Mouse (Mus musculus): ENCODE results near the gene Lst1. TPM values are rescaled to one million over a fixed set of nuclear protein-coding genes. Genes with fewer than 3 reads are reported as not detected.
A peak's percentile ranks its signal among the peaks of the same experiment; 100 is the strongest.

The Lst1 gene
- total RNA-seq, 2 experiments from 2014 or later, result 0.67 to 1.2 TPM

DNA sequence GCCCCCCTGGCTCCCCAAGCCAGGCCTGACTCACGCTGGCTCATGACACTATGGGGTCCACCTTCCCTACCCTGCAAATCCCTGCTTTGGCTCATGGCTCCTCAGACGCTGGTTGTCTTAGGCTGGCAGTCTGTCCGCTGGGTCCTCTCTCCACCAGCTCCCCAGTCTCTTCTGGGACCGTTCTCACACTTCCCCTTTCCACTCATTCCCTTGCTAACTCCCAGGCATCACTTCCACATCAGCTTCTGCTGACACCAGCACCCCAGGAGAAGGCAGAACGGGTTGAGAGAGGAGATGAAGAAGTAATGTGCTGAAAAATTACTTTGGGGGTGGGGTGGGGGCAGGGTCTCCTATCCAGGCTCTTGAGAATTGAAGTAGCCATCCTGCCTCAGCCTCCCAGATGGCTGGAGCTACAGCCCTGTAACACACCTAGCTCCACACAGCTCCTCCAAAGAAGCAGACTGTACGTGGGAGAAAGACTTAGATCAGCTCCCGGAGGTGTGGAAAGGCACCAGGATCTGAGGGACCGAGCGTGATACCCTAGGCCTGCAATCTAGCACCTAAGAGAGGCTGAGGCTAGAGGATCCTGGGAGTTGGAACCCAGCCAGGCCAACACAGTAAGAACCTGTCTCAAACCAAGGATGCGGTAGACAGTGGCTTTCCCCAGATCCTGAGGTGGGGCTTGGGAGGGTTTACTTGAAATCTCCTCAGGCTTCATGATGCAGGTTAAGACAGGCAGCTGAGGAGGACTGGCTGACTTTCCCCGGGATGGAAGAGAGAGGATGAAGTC, 15.6 kb downstream of the Lst1 start:
- intact Hi-C loops (cut with DNase I), result no loop called here
- Histone ChIP-seq H3K27ac (no peak overlapping the region; the same call in 1 of the 2 replicates), H3K4me3 (peak overlapping the region; percentile 40)
- TF ChIP-seq CTCF (IDR thresholded peaks at IDR 0.05), result no peak
- no peak for DNase-seq

GRCm38 (mm10) chr17:35168541-35169207, 19.6 kb downstream of the Lst1 start:
- intact Hi-C loops (cut with DNase I), result loop anchor here (2.0 kb wide), 1 partner anchor 64 kb away; the partner anchor contains the start of gene Atp6v1g2
- no peak overlapping the region for H3K4me3 ChIP-seq
- H3K27ac ChIP-seq, result no peak overlapping the region
- peak; percentile 78 for TF ChIP-seq CTCF (IDR thresholded peaks at IDR 0.05)
- no peak for DNase-seq

- Histone ChIP-seq H3K27ac (no peak overlapping the region), H3K4me3 (no peak overlapping the region)
- no peak for DNase-seq
- intact Hi-C loops (cut with DNase I), result loop anchor here (2.0 kb wide), 1 partner anchor 65 kb away; the partner anchor contains the start of gene Atp6v1g2
- TF ChIP-seq CTCF (IDR thresholded peaks at IDR 0.05), result no peak
Observed at GRCm38 (mm10) chr17:35167794-35168193, 20.4 kb downstream of the Lst1 start.

DNA sequence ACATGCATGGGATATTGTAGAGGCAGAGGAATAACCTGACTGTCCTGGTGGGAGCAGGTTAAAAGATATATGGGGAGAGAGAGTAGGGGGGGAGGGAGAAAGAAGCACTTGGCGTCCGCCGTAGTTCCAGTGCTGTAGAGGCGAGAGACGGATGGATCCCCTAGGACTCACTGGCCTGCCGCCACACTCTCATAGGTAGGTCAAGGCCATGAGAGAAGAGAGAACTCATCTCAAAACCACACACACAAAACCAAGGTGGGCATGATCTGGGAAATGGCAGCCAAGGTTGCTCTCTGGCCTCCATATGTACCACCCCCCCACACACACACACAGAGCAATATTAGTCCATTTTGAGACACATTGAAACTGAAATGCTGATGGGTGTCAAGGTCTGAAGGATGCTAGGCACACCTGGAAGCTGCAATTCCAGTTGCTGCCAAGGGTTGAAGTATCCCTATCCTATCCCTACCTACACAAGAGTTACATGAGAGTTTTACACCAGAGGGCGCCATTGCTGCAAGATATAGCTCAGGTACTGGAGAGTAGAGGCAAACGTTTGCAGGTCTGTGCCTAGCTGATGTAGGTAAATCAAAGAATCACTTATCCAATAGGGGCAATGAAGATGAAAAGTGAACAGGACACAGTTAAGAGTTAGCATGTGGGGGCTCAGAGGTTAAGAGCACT, 21.7 kb downstream of the Lst1 start:
- peak overlapping the region; percentile 98; the same call in 1 of the 2 replicates for H3K4me3 ChIP-seq
- intact Hi-C loops (cut with DNase I), result no loop called here
- peak; percentile 65 for TF ChIP-seq CTCF (IDR thresholded peaks at IDR 0.05)
- peak overlapping the region; percentile 100; the same call in 1 of the 2 replicates for H3K27ac ChIP-seq
- DNase-seq, result no peak

- no peak for DNase-seq
- Histone ChIP-seq H3K27ac (peak overlapping the region; percentile 100), H3K4me3 (peak overlapping the region; percentile 98)
- TF ChIP-seq CTCF (IDR thresholded peaks at IDR 0.05), result no peak
- intact Hi-C loops (cut with DNase I), result no loop called here
Observed at GRCm38 (mm10) chr17:35165451-35166155, 22.6 kb downstream of the Lst1 start.

DNA sequence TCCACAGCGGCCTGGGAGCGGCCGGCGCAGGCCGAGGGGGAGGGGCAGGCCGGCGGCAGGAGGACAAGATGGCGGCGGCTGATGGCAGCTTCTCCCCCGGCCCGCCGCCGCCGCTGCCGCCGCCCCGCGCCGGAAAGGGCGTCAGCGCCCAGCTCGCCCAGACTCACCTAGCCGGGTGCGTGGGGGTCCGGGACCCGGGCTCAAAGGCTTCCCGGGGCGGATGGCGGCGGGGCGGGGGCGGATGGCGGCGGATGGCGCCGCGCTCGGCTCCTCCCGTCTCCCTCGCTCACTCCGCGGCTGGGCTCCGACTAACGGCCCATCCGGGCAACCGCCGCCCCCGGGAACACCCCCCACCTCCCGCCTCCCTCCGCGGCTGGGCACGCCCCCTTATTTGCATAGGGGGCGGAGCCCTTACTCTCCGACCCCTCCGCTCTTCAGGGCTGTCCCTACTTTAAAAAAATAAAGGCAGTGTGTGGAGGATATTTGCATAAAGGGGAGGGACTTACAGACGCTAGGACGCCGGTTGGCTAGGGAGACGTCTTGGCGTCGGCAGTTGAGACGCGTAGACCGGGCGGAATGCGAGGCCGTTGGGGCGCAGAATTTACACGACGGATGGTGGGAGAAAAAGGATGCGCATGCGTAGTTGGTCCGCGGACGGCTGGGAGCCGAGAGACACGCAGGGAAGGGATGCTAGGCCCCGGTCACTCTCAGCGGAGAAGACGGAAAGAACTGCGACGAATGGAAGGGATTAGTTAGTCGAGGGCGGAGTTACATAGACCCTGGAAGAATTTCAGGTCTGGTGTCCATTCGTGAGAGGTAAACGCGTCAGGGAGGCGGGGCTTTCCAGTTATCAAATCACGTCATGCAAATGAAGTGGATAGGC, 23.4 kb downstream of the Lst1 start, which contains the start of gene Prrc2a:
Prrc2a (minus strand) TSS at position 330 of the 883 bp plus-strand sequence.
- TF ChIP-seq CTCF (IDR thresholded peaks at IDR 0.05), result no peak
- peak; percentile 99 for DNase-seq
- intact Hi-C loops (cut with DNase I), result no loop called here
- Histone ChIP-seq H3K27ac (peak within 1 kb of the TSS; percentile 100), H3K4me3 (peak within 1 kb of the TSS; percentile 98)

- no peak for TF ChIP-seq CTCF (IDR thresholded peaks at IDR 0.05)
- intact Hi-C loops (cut with DNase I), result no loop called here
- no peak for DNase-seq
- Histone ChIP-seq H3K27ac (peak overlapping the region; percentile 100), H3K4me3 (peak overlapping the region; percentile 98)
Observed at GRCm38 (mm10) chr17:35164218-35164567, 24.0 kb downstream of the Lst1 start.

GRCm38 (mm10) chr17:35163326-35164081, 24.7 kb downstream of the Lst1 start:
- DNase-seq, result no peak
- Histone ChIP-seq H3K4me3 (peak overlapping the region; percentile 98), H3K27ac (peak overlapping the region; percentile 100)
- intact Hi-C loops (cut with DNase I), result loop anchor here (1.0 kb wide), 1 partner anchor 26 kb away; no protein-coding TSS in a partner anchor
- TF ChIP-seq CTCF (IDR thresholded peaks at IDR 0.05), result no peak

- Histone ChIP-seq H3K4me3 (peak overlapping the region; percentile 98), H3K27ac (peak overlapping the region; percentile 100)
- TF ChIP-seq CTCF (IDR thresholded peaks at IDR 0.05), result no peak
- DNase-seq, result peak; percentile 52
- intact Hi-C loops (cut with DNase I), result loop anchor here (1.0 kb wide), 1 partner anchor 25 kb away; no protein-coding TSS in a partner anchor
Observed at GRCm38 (mm10) chr17:35162730-35163129, 25.5 kb downstream of the Lst1 start.

DNA sequence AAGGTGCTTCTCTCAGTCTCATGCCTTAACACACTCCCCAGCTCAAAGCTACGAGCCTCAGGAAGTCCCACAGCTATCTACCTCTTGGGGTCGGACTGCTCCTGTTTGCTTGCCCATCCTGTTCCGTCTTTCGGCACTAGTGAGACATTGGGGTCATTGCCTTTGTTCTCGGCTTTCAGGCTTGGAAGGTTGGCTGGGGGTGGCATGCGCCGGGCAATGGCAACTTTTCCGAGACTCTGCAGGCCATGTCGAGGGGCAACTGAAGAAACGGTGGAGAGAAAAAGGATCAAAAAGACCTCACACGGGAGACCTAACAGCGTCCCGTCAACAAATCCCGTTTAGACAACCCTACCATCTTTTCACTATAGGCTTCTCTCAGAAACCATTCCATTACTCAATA, 26.1 kb downstream of the Lst1 start:
- intact Hi-C loops (cut with DNase I), result no loop called here
- DNase-seq, result no peak
- TF ChIP-seq CTCF (IDR thresholded peaks at IDR 0.05), result no peak
- H3K27ac ChIP-seq, result no peak overlapping the region
- peak overlapping the region; percentile 98 for H3K4me3 ChIP-seq

All from gastrocnemius, adult 2 months (tissue).